Mouse (Mus musculus) heart, postnatal 0 days (tissue): ENCODE data around the gene Cramp1l. TPM values are rescaled to one million over a fixed set of nuclear protein-coding genes. Genes with fewer than 3 reads are reported as not detected.

ENCODE experiments used
- ATAC-seq: fragments of 200-750 bp; cut with Nextera tagmentation; 2 replicates; pipeline ENCODE4 v1.8.0; 2017; ENCODE audit warnings: low read depth, moderate number of reproducible peaks, moderate library complexity; ENCODE audit not compliant: insufficient read depth
- DNase-seq: peaks from one replicate; pipeline ENCODE4 v3.0.0-alpha.2; 2016; ENCODE audit warnings: low spot score
- H3K27ac ChIP-seq: fragments of 300-500 bp; sonication (generic); 2 replicates; pipeline ENCODE4 v1.5.1; 2014; ENCODE audit warnings: low read depth, mild to moderate bottlenecking
- H3K27me3 ChIP-seq: fragments of 300-500 bp; sonication (generic); 2 replicates; pipeline ENCODE4 v1.6.1; 2014; ENCODE audit warnings: low read length, mixed read lengths; ENCODE audit not compliant: control insufficient read depth, insufficient read depth
- H3K36me3 ChIP-seq: fragments of 300-500 bp; sonication (generic); replicated peaks from 2 replicates; pipeline ENCODE4 v1.6.1; 2014; ENCODE audit warnings: low read length, mixed read lengths; ENCODE audit not compliant: control insufficient read depth, insufficient read depth
- H3K4me1 ChIP-seq: fragments of 300-500 bp; sonication (generic); 2 replicates; pipeline ENCODE4 v1.6.1; 2014; ENCODE audit warnings: antibody characterized with exemption; ENCODE audit not compliant: control insufficient read depth, insufficient read depth
- H3K4me2 ChIP-seq: fragments of 300-500 bp; sonication (generic); 2 replicates; pipeline ENCODE4 v1.6.1; 2014; ENCODE audit warnings: low read depth, mild to moderate bottlenecking, low read length, moderate library complexity
- H3K4me3 ChIP-seq: fragments of 300-500 bp; sonication (generic); 2 replicates; pipeline ENCODE4 v1.5.1; 2014; ENCODE audit warnings: low read depth, low read length
- H3K9ac ChIP-seq: fragments of 300-500 bp; sonication (generic); replicated peaks from 2 replicates; pipeline ENCODE4 v1.6.1; 2014; ENCODE audit warnings: low read depth, low read length, mixed read lengths
- H3K9me3 ChIP-seq: fragments of 300-500 bp; sonication (generic); replicated peaks from 2 replicates; pipeline ENCODE4 v1.6.1; 2016; ENCODE audit warnings: low read length; ENCODE audit not compliant: control insufficient read depth
- CTCF ChIP-seq: IDR thresholded peaks from 2 replicates; pipeline ENCODE4 v1.5.1; 2016; ENCODE audit warnings: antibody characterized with exemption, control low read depth, low read depth
- EP300 ChIP-seq: IDR thresholded peaks from 2 replicates; pipeline ENCODE4 v1.6.1; 2016; ENCODE audit warnings: antibody characterized with exemption, low read depth
- WGBS: fragments of 180-500 bp; shearing (Covaris S2); extraction: QIAGEN DNeasy Blood & Tissue Kit; methylation state at CpG from one replicate; pipeline ENCODE4 v1.1.7; 2014; 5-methylcytosine and 5-hydroxymethylcytosine counted together
- polyA plus RNA-seq: library from polyadenylated mRNA; unstranded; fragments of >200 nt; fragmentation: Nextera tagmentation; extraction: Ambion mirVana; gene quantifications from 2 replicates; pipeline ENCODE4 v1.2.1, GENCODE M21; 2015
- total RNA-seq: library from RNA; depleted of rRNA; stranded (reverse); fragments of >200 nt; gene quantifications from 2 replicates; pipeline ENCODE4 v1.2.3, GENCODE M21; 2014; ENCODE audit warnings: low replicate concordance; rRNA removed

Cramp1l gene
- total and polyA plus RNA-seq, 2 experiments from 2014 or later = 2.2 to 13.5 TPM

GRCm38 (mm10) chr17:24932431-24932830 is 83.2 kb downstream of the Cramp1l start:
- no peak overlapping the region for H3K27ac ChIP-seq
- no peak overlapping the region for H3K9ac ChIP-seq
- TF ChIP-seq EP300 (no peak), CTCF (no peak)
- no peaks in the 10 kb centered on the region for H3K9me3 ChIP-seq
- no peaks in the 10 kb centered on the region for H3K27me3 ChIP-seq
- peaks cover 18% of the 10 kb centered on the region for H3K4me1 ChIP-seq
- WGBS = 86% methylated on average over 4 of the region's 4 CpGs
- DNase-seq = no peak
- no peak for ATAC-seq
- H3K4me2 ChIP-seq = no peak overlapping the region
- H3K36me3 ChIP-seq = peaks cover 10% of the 10 kb centered on the region
- no peak overlapping the region for H3K4me3 ChIP-seq

GRCm38 (mm10) chr17:24929506-24929905 is 86.1 kb downstream of the Cramp1l start:
- Histone ChIP-seq H3K4me3 (no peak overlapping the region), H3K4me1 (no peaks in the 10 kb centered on the region), H3K4me2 (no peak overlapping the region), H3K36me3 (peaks cover 37% of the 10 kb centered on the region), H3K27ac (peak overlapping the region; percentile 27; the same call in 1 of the 2 replicates), H3K9ac (no peak overlapping the region), H3K27me3 (no peaks in the 10 kb centered on the region), H3K9me3 (no peaks in the 10 kb centered on the region)
- no peak for ATAC-seq
- 53% methylated on average over 1 of the region's 1 CpGs for WGBS
- TF ChIP-seq CTCF (no peak), EP300 (no peak)
- DNase-seq = no peak

- TF ChIP-seq EP300 (no peak), CTCF (no peak)
- H3K4me2 ChIP-seq = no peak overlapping the region
- no peaks in the 10 kb centered on the region for H3K4me1 ChIP-seq
- H3K36me3 ChIP-seq = peaks cover 94% of the 10 kb centered on the region
- no peaks in the 10 kb centered on the region for H3K9me3 ChIP-seq
- H3K27ac ChIP-seq = no peak overlapping the region
- DNase-seq = no peak
- no peak for ATAC-seq
- WGBS = 85% methylated on average over 1 of the region's 1 CpGs
- no peak overlapping the region for H3K4me3 ChIP-seq
- no peaks in the 10 kb centered on the region for H3K27me3 ChIP-seq
- H3K9ac ChIP-seq = no peak overlapping the region
Observed at GRCm38 (mm10) chr17:24923246-24923645, 92.3 kb downstream of the Cramp1l start.

- DNase-seq (no peak), ATAC-seq (no peak)
- Histone ChIP-seq H3K9me3 (no peaks in the 10 kb centered on the region), H3K4me2 (no peak overlapping the region), H3K27ac (no peak overlapping the region), H3K27me3 (no peaks in the 10 kb centered on the region), H3K9ac (no peak overlapping the region), H3K36me3 (peaks cover 97% of the 10 kb centered on the region), H3K4me3 (no peak overlapping the region), H3K4me1 (no peaks in the 10 kb centered on the region)
- no peak for TF ChIP-seq CTCF
- TF ChIP-seq EP300 = no peak
Observed at GRCm38 (mm10) chr17:24913984-24914383, 101.6 kb downstream of the Cramp1l start.

Other genes starting within 250 kb of the Cramp1l start
- not detected in 2 replicates for gene Meiob, start 211.5 kb downstream of the Cramp1l start, total RNA-seq
- 0.10 TPM in 1 of 2 replicates, not detected in the other for gene Meiob, start 211.5 kb downstream of the Cramp1l start, polyA plus RNA-seq
- gene Hagh, start 175.6 kb downstream of the Cramp1l start, total RNA-seq = 79.2 and 129 TPM in 2 replicates
- 114 and 116 TPM in 2 replicates for gene Hagh, start 175.6 kb downstream of the Cramp1l start, polyA plus RNA-seq
- 37.4 and 60.1 TPM in 2 replicates for gene Fahd1, start 165.4 kb downstream of the Cramp1l start, total RNA-seq
- 86.4 and 88.6 TPM in 2 replicates for gene Fahd1, start 165.4 kb downstream of the Cramp1l start, polyA plus RNA-seq
- 1.7 TPM in 2 replicates for gene Igfals, start 149.8 kb downstream of the Cramp1l start, total RNA-seq
- gene Igfals, start 149.8 kb downstream of the Cramp1l start, polyA plus RNA-seq = 0.44 and 0.53 TPM in 2 replicates
- 36.6 and 44.9 TPM in 2 replicates for gene Nubp2, start 129.4 kb downstream of the Cramp1l start, total RNA-seq
- gene Nubp2, start 129.4 kb downstream of the Cramp1l start, polyA plus RNA-seq = 29.8 and 31.3 TPM in 2 replicates
- 53.2 and 74.6 TPM in 2 replicates for gene Spsb3, start 129.1 kb downstream of the Cramp1l start, total RNA-seq
- 35.8 and 40.2 TPM in 2 replicates for gene Spsb3, start 129.1 kb downstream of the Cramp1l start, polyA plus RNA-seq
- gene Eme2, start 120.7 kb downstream of the Cramp1l start, total RNA-seq = 23.6 and 28.2 TPM in 2 replicates
- 14.8 and 15.5 TPM in 2 replicates for gene Eme2, start 120.7 kb downstream of the Cramp1l start, polyA plus RNA-seq
- gene Mrps34, start 120.7 kb downstream of the Cramp1l start, total RNA-seq = 64.0 and 76.7 TPM in 2 replicates
- gene Mrps34, start 120.7 kb downstream of the Cramp1l start, polyA plus RNA-seq = 135 and 147 TPM in 2 replicates
- 58.4 and 60.4 TPM in 2 replicates for gene Nme3, start 119.3 kb downstream of the Cramp1l start, total RNA-seq
- 40.8 and 41.1 TPM in 2 replicates for gene Nme3, start 119.3 kb downstream of the Cramp1l start, polyA plus RNA-seq
- 57.8 and 65.1 TPM in 2 replicates for gene Mapk8ip3, start 78.8 kb downstream of the Cramp1l start, total RNA-seq
- gene Mapk8ip3, start 78.8 kb downstream of the Cramp1l start, polyA plus RNA-seq = 13.1 and 13.3 TPM in 2 replicates
- 22.4 and 46.5 TPM in 2 replicates for gene Jpt2, start 55.1 kb downstream of the Cramp1l start, total RNA-seq
- 21.2 and 24.4 TPM in 2 replicates for gene Jpt2, start 55.1 kb downstream of the Cramp1l start, polyA plus RNA-seq
- 11.7 and 13.4 TPM in 2 replicates for gene Ift140, start 297 bp upstream of the Cramp1l start, total RNA-seq
- 4.0 and 4.6 TPM in 2 replicates for gene Ift140, start 297 bp upstream of the Cramp1l start, polyA plus RNA-seq
- 53.8 and 56.4 TPM in 2 replicates for gene Tmem204, start 67.8 kb upstream of the Cramp1l start, total RNA-seq
- 27.2 and 27.9 TPM in 2 replicates for gene Tmem204, start 67.8 kb upstream of the Cramp1l start, polyA plus RNA-seq
- gene Telo2, start 100.2 kb upstream of the Cramp1l start, total RNA-seq = 27.9 and 31.4 TPM in 2 replicates
- gene Telo2, start 100.2 kb upstream of the Cramp1l start, polyA plus RNA-seq = 13.2 and 15.3 TPM in 2 replicates
- gene Ptx4, start 105.0 kb upstream of the Cramp1l start, total RNA-seq = 0.12 TPM in 1 of 2 replicates, not detected in the other
- 0.22 TPM in 2 replicates for gene Ptx4, start 105.0 kb upstream of the Cramp1l start, polyA plus RNA-seq
- gene Clcn7, start 117.6 kb upstream of the Cramp1l start, total RNA-seq = 15.4 and 20.3 TPM in 2 replicates
- 12.6 and 12.8 TPM in 2 replicates for gene Clcn7, start 117.6 kb upstream of the Cramp1l start, polyA plus RNA-seq
- gene Ccdc154, start 146.7 kb upstream of the Cramp1l start, total RNA-seq = not detected in 2 replicates
- not detected in 2 replicates for gene Ccdc154, start 146.7 kb upstream of the Cramp1l start, polyA plus RNA-seq
- gene Gm38655, start 159.7 kb upstream of the Cramp1l start, total RNA-seq = not detected in 2 replicates
- gene Gm38655, start 159.7 kb upstream of the Cramp1l start, polyA plus RNA-seq = not detected in 2 replicates
- gene BC003965, start 168.8 kb upstream of the Cramp1l start, total RNA-seq = 15.3 and 17.3 TPM in 2 replicates
- 24.6 and 26.5 TPM in 2 replicates for gene BC003965, start 168.8 kb upstream of the Cramp1l start, polyA plus RNA-seq
- gene Unkl, start 172.6 kb upstream of the Cramp1l start, total RNA-seq = 3.2 and 4.8 TPM in 2 replicates
- 2.8 and 3.0 TPM in 2 replicates for gene Unkl, start 172.6 kb upstream of the Cramp1l start, polyA plus RNA-seq
- 20.4 and 24.2 TPM in 2 replicates for gene Gnptg, start 224.3 kb upstream of the Cramp1l start, total RNA-seq
- 21.0 and 22.7 TPM in 2 replicates for gene Gnptg, start 224.3 kb upstream of the Cramp1l start, polyA plus RNA-seq
- gene Tsr3, start 224.4 kb upstream of the Cramp1l start, total RNA-seq = 31.2 and 32.4 TPM in 2 replicates
- 23.4 and 24.3 TPM in 2 replicates for gene Tsr3, start 224.4 kb upstream of the Cramp1l start, polyA plus RNA-seq
- 2.1 TPM in 1 of 2 replicates, not detected in the other for gene Baiap3, start 240.6 kb upstream of the Cramp1l start, total RNA-seq
- 0.12 and 0.22 TPM in 2 replicates for gene Baiap3, start 240.6 kb upstream of the Cramp1l start, polyA plus RNA-seq